Mouse (Mus musculus) limb, embryonic 11.5 days (tissue): ENCODE data around the gene Farsb. TPM values are rescaled to one million over a fixed set of nuclear protein-coding genes. Genes with fewer than 3 reads are reported as not detected.
A peak's percentile ranks its signal among the peaks of the same experiment; 100 is the strongest.

Source experiments
- ATAC-seq: fragments of 200-750 bp; cut with Nextera tagmentation; 2 replicates; pipeline ENCODE4 v1.8.0; 2017; ENCODE audit warnings: low read depth; ENCODE audit not compliant: insufficient number of reproducible peaks, low FRiP score, low TSS enrichment
- DNase-seq: peaks from one replicate; pipeline ENCODE4 v3.0.0-alpha.2; 2015; ENCODE audit warnings: low spot score
- H3K27ac ChIP-seq: fragments of 300-500 bp; sonication (generic); replicated peaks from 2 replicates; pipeline ENCODE4 v1.5.1; 2014; ENCODE audit warnings: low read depth, mild to moderate bottlenecking, low read length
- H3K27me3 ChIP-seq: fragments of 300-500 bp; sonication (generic); 2 replicates; pipeline ENCODE4 v1.6.1; 2014; ENCODE audit warnings: mild to moderate bottlenecking, low read length, mixed read lengths; ENCODE audit not compliant: control insufficient read depth, insufficient read depth
- H3K36me3 ChIP-seq: fragments of 300-500 bp; sonication (generic); 2 replicates; pipeline ENCODE4 v1.6.1; 2014; ENCODE audit warnings: mild to moderate bottlenecking, low read length, moderate library complexity, mixed read lengths; ENCODE audit not compliant: control insufficient read depth, insufficient read depth
- H3K4me1 ChIP-seq: fragments of 300-500 bp; sonication (generic); 2 replicates; pipeline ENCODE4 v1.6.1; 2014; ENCODE audit warnings: low read length, mixed read lengths; ENCODE audit not compliant: control insufficient read depth, insufficient read depth
- H3K4me2 ChIP-seq: fragments of 300-500 bp; sonication (generic); 2 replicates; pipeline ENCODE4 v1.6.1; 2014; ENCODE audit warnings: low read depth, mild to moderate bottlenecking, moderate library complexity; ENCODE audit not compliant: severe bottlenecking
- H3K4me3 ChIP-seq: fragments of 300-500 bp; sonication (generic); 2 replicates; pipeline ENCODE4 v1.5.1; 2014; ENCODE audit warnings: low read depth, low read length
- H3K9ac ChIP-seq: fragments of 300-500 bp; sonication (generic); 2 replicates; pipeline ENCODE4 v1.6.1; 2014; ENCODE audit warnings: mild to moderate bottlenecking, low read length
- H3K9me3 ChIP-seq: fragments of 300-500 bp; sonication (generic); 2 replicates; pipeline ENCODE4 v1.6.1; 2016; ENCODE audit warnings: low read length; ENCODE audit not compliant: control insufficient read depth
- WGBS: fragments of 180-500 bp; shearing (Covaris S2); extraction: QIAGEN DNeasy Blood & Tissue Kit; methylation state at CpG from one replicate; pipeline ENCODE4 v1.1.7; 2014; 5-methylcytosine and 5-hydroxymethylcytosine counted together
- polyA plus RNA-seq: library from polyadenylated mRNA; unstranded; fragments of >200 nt; fragmentation: Nextera tagmentation; extraction: Ambion mirVana; gene quantifications from 2 replicates; pipeline ENCODE4 v1.2.1, GENCODE M21; 2014

The Farsb gene
- polyA plus RNA-seq, 1 experiment from 2014 or later, result 161 TPM

- WGBS, result 86% methylated on average over 3 of the region's 3 CpGs
- Histone ChIP-seq H3K27me3 (no peaks in the 10 kb centered on the region), H3K27ac (no peak overlapping the region), H3K36me3 (no peaks in the 10 kb centered on the region), H3K9ac (no peak overlapping the region), H3K4me2 (no peak overlapping the region), H3K4me1 (no peaks in the 10 kb centered on the region), H3K4me3 (no peak overlapping the region), H3K9me3 (no peaks in the 10 kb centered on the region)
- DNase-seq (no peak), ATAC-seq (no peak)
Observed at GRCm38 (mm10) chr1:78437150-78437549, 51.5 kb downstream of the Farsb start.

DNA sequence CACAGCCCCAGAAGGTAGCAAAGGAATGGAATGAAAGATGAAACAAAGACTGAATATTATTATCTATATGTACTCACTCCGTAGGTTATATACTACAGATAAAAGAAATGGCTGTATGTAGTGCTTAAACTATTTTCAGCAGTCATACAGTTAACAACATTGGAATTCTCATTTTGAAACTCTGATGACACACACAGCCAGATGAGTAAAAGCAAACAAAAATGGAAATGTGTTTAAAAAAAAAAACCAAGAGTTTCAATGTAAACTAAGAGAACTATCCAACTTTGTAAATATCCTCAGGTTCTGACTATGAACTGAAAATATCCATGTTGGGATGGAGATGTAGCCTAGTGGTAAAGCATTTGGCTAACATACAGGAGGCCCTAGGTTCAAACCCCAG lies 52.3 kb downstream of the Farsb start:
- no peaks in the 10 kb centered on the region for H3K36me3 ChIP-seq
- H3K9ac ChIP-seq, result no peak overlapping the region
- H3K4me2 ChIP-seq, result no peak overlapping the region
- no peak for ATAC-seq
- no peak for DNase-seq
- H3K4me3 ChIP-seq, result no peak overlapping the region
- WGBS, result 97% methylated on average over 1 of the region's 1 CpGs
- H3K27ac ChIP-seq, result no peak overlapping the region
- H3K4me1 ChIP-seq, result no peaks in the 10 kb centered on the region
- no peaks in the 10 kb centered on the region for H3K27me3 ChIP-seq
- no peaks in the 10 kb centered on the region for H3K9me3 ChIP-seq

DNA sequence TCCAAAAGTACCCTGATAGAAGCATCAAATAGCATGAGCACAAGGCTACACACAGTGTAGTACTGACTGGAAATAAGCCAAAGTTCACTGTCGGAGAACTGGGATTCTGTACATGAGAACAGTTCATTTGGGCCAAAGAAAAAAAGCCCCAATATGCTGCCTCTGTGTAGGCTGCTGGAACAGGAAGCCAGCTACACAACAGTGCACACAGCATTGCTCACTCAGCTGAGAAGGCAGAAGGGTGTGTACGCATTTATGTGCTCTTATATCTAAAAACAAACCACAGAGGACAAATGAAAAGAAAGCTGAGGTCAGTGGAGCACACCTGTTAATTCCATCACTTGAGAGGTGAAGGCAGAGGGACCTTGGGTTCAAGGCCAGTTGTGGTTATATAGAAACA lies 52.7 kb downstream of the Farsb start:
- Histone ChIP-seq H3K36me3 (no peaks in the 10 kb centered on the region), H3K4me2 (no peak overlapping the region), H3K4me3 (no peak overlapping the region), H3K9ac (no peak overlapping the region), H3K4me1 (no peaks in the 10 kb centered on the region), H3K27me3 (no peaks in the 10 kb centered on the region), H3K27ac (no peak overlapping the region), H3K9me3 (no peaks in the 10 kb centered on the region)
- DNase-seq (no peak), ATAC-seq (no peak)
- 90% methylated on average over 2 of the region's 2 CpGs for WGBS

DNA sequence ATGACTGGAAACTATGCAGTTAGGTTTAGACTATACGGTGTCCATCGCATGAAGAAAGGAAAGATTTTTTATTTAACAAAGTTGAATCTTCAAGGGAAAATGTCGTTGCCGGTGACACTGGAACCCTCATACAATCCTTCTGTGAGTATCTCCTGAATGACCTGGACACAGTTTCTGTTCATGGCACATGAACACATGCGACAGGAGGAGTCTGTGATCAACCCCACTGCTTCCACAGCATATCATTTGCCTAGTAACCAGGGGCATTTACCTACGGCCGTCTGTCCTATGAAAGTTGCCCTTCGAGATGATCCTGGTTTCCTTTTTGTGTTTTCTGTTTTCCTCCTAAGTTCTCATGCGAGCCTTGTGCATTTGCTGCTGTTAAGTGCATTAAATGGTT lies 55.2 kb downstream of the Farsb start:
- Histone ChIP-seq H3K4me1 (0 out of 2 replicates have a peak, but pooled peaks cover 3% of the 10 kb centered on the region), H3K27me3 (no peaks in the 10 kb centered on the region), H3K4me2 (no peak overlapping the region), H3K4me3 (no peak overlapping the region), H3K9me3 (no peaks in the 10 kb centered on the region), H3K36me3 (no peaks in the 10 kb centered on the region), H3K27ac (no peak overlapping the region), H3K9ac (no peak overlapping the region)
- 94% methylated on average over 9 of the region's 9 CpGs for WGBS
- no peak for ATAC-seq
- no peak for DNase-seq

DNA sequence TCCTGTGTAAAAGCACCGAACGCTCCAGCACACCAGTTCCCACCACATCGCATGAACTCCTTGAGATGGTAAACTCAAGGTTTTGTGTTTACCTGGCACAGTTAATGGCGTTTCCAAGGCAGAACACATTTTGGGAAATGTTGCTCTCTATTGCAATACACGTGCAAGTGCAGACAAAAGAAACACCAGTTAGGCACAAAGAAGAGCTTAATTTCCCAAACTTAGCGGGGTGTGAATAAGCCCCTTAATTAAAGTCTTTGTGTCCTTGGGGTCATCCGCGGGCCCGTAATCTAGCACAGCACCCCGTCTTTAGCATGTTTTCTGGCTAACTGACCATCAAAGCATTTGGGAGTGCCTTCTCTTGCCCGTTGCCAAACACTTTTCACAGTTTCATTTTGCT lies 59.8 kb downstream of the Farsb start:
- Histone ChIP-seq H3K4me3 (no peak overlapping the region), H3K4me1 (peaks cover 12% of the 10 kb centered on the region; the same call in 1 of the 2 replicates), H3K9ac (no peak overlapping the region), H3K4me2 (no peak overlapping the region), H3K27ac (no peak overlapping the region), H3K36me3 (peaks cover 2% of the 10 kb centered on the region; the same call in 1 of the 2 replicates), H3K9me3 (no peaks in the 10 kb centered on the region), H3K27me3 (no peaks in the 10 kb centered on the region)
- WGBS, result 70% methylated on average over 11 of the region's 11 CpGs
- no peak for DNase-seq
- ATAC-seq, result no peak

DNA sequence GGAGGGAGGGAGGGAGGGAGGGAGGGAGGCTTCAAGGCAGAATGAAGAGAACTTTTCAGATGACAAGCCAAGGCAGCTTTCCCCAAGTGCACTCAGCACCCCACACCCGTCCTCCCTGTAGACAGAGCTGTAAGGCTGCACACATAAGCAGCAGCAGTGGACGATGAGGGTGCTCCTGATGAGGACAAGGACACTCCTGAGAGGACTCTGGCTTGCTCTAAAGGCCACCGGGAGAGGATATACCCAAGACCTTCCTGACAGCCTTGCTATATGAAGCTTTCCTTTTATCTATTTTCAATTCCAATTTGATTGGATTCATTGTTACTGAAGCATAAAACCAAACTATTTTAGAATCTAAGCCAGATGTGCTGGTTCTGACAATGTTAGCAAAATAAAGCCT lies 61.9 kb downstream of the Farsb start:
- ATAC-seq, result no peak
- whole genome bisulfite sequencing, result 74% methylated on average over 3 of the region's 3 CpGs
- no peak overlapping the region for H3K9ac ChIP-seq

DNA sequence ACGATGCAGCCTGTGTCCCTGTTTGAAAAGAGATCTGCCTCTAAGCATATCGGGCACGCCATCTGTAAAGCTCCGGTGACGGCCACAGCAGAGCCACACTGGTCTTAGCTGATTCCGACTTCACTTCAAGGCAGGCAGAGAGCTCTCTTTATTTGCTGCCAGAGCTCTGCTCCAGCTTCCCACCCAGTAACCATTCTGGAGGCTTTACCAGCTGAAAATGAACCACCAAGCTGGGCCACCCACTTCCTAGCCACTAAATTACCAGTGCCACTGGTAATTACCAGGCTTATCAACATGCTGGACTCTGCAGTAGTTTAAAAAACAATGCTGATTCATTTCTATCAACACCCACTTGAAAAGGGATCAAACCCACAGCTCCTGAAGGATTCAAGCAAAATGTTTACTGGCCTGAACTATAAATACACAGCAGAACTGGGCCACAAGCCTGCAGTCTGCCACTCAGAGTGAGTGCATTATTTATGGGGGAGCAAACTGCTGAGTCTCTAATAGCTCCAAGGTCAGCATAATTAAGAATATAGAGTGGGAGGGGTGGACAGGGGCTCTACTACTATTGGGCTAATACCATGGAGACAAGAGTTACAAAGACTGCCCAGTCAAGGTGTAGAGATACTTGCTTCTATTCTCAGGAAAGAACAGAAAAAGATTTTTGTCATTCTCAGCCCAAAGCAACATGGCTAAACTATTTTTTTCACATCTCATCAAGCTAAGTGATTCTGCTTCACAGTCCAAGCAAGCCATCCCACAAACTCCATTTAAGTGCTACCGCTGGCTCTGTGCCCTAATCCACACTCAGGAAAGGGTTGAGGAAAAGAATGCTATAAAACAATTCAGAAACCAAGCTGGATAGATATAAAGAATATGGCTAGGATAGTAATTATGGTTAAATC lies 62.6 kb downstream of the Farsb start:
- 71% methylated on average over 7 of the region's 7 CpGs for WGBS
- Histone ChIP-seq H3K4me2 (no peak overlapping the region), H3K9me3 (no peaks in the 10 kb centered on the region), H3K4me1 (peaks cover 12% of the 10 kb centered on the region; the same call in 1 of the 2 replicates), H3K27me3 (no peaks in the 10 kb centered on the region), H3K27ac (0 out of 2 replicates have a peak overlapping the region, but pooled peaks have one; percentile 26), H3K9ac (no peak overlapping the region), H3K4me3 (no peak overlapping the region), H3K36me3 (peaks cover 2% of the 10 kb centered on the region; the same call in 1 of the 2 replicates)
- peak; percentile 47; the same call in 1 of the 2 replicates for ATAC-seq
- DNase-seq, result no peak

More for the DNA sequence above, 61.9 kb downstream of the Farsb start:
- Histone ChIP-seq H3K9me3 (no peaks in the 10 kb centered on the region), H3K36me3 (peaks cover 2% of the 10 kb centered on the region; the same call in 1 of the 2 replicates), H3K4me2 (no peak overlapping the region), H3K4me1 (peaks cover 12% of the 10 kb centered on the region; the same call in 1 of the 2 replicates), H3K4me3 (no peak overlapping the region), H3K27ac (no peak overlapping the region), H3K27me3 (no peaks in the 10 kb centered on the region)
- DNase-seq, result no peak

DNA sequence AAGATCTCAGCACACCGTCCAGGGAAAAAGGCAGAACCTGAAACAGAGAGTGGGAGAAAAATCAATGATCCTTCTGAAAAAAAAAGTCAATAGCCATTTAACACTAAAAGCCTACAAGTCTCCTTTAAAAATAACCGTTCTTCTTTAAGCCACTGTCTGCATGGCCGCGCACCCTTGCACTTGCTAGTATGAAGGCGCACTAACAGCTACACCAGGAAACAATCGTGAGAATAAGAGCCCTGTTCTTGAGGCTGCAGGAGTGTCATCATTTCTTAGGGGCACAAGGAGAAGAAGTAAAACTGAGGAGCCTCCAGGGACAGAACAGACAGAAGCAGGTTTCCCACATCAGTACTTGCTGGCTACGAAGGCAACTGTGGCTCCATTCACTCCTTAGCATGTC lies 63.4 kb downstream of the Farsb start:
- no peaks in the 10 kb centered on the region for H3K27me3 ChIP-seq
- 0 out of 2 replicates have a peak overlapping the region, but pooled peaks have one; percentile 26 for H3K27ac ChIP-seq
- ATAC-seq, result no peak
- 93% methylated on average over 7 of the region's 7 CpGs for WGBS
- no peak overlapping the region for H3K4me3 ChIP-seq
- H3K4me2 ChIP-seq, result no peak overlapping the region
- peaks cover 2% of the 10 kb centered on the region; the same call in 1 of the 2 replicates for H3K36me3 ChIP-seq
- no peak overlapping the region for H3K9ac ChIP-seq
- H3K4me1 ChIP-seq, result peaks cover 9% of the 10 kb centered on the region; the same call in 1 of the 2 replicates
- DNase-seq, result no peak
- no peaks in the 10 kb centered on the region for H3K9me3 ChIP-seq
